Mouse (Mus musculus) embryonic stem cell, embryonic (primary cell): ENCODE data around the gene Lrtm1.

Experiments
- CTCF ChIA-PET, 4 experiments: fragments of 300-600 bp in 2 of 4; fragments of 350-600 bp in 2 of 4; sonication (Branson Sonifier 250); formaldehyde crosslinking; loops; one replicate each; lab custom pipeline; 2022; ENCODE audit warnings: inconsistent platforms in 2 of 4; lab: Charles Lee
- POLR2A ChIA-PET, 4 experiments: fragments of 300-600 bp in 2 of 4; fragments of 350-600 bp in 2 of 4; sonication (Branson Sonifier 250); formaldehyde crosslinking; loops; one replicate each; lab custom pipeline; 2022; ENCODE audit warnings: antibody characterized with exemption in 4 of 4, inconsistent platforms in 1 of 4; lab: Charles Lee

The Lrtm1 gene

DNA sequence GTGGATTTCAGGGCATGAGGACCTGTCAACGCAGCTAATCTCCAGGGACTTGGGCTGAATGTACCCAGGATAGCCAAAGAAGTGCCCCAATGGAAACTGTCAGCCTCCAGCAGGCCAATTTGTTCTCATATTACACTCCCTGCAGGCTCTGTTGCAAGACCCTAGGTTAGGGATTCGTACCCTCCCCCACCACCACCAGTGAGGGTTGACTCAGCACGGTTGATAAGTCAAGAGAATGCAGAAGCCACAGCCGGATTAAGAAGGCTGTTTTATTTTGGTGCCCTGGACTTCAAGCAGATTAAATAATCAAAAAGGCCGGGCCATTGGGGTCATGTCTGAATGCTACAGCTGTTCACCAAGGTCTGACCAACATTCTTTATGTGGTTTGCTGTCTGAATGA is at the start of gene Lrtm1:
Gene Lrtm1, plus strand, starts transcription at position 326 of the 400 bp plus-strand sequence.
- POLR2A ChIA-PET, result interaction anchor here in 1 of 4 experiments (0.9 kb wide), 1 partner anchor 11 kb away, joined by 4 read pairs; no protein-coding TSS in a partner anchor
- CTCF ChIA-PET, result interaction anchor here in 1 of 4 experiments (0.6 kb wide), 1 partner anchor 72 kb away, joined by 9 read pairs; no protein-coding TSS in a partner anchor

GRCm38 (mm10) chr14:28969247-28969646 is 48.8 kb upstream of the Lrtm1 start:
- ChIA-PET POLR2A (interaction anchor here in 1 of 4 experiments (2.0 kb wide), 1 partner anchor 9 kb away, joined by 6 read pairs; no protein-coding TSS in a partner anchor), CTCF (no interaction called here)

DNA sequence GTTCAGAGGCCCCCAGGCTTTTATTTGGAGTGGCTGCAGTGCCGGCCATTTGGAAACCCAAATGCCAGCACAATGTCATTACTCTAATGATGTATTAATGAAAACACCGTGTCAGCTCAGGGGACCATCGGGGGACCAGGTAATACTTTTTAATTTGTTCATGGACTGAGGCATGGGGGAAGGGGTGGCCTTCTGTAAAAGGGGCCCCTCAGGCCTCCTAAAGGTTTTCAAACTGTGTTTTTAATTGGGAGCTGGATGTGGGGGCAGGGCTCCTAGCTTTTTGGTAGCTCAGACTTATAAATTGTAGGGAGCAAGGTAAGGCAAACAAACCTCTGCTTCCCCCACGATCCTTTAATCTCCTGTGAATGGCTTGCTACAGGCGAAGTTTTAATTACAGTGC is 45.4 kb upstream of the Lrtm1 start:
- CTCF ChIA-PET, result no interaction called here
- POLR2A ChIA-PET, result interaction anchor here in 1 of 4 experiments (0.5 kb wide), 1 partner anchor 438 kb away, joined by 5 read pairs; no protein-coding TSS in a partner anchor

DNA sequence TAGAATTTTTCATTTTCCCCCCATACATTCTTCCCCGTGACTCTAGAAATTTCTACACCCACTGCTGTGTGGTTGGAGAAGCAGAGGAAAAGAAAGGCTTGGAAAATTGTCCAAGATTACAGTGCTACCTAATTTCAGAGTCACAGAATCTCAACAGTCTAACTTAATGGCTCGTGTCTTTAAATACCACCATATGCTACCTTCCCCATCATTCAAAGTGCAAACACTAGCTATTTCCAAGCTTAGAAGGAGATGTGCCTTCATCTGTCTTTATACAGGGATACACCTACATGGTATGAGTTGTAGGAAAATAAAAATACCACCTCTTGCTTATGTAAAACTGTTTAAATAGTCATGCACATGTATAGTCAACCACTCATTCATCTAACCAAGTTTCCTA is 38.8 kb upstream of the Lrtm1 start:
- POLR2A ChIA-PET, result no interaction called here
- CTCF ChIA-PET, result no interaction called here

- CTCF ChIA-PET, result interaction anchor here (0.6 to 0.7 kb wide), 8 partner anchors 30 to 1078 kb away, joined by 3 to 19 read pairs (median 4); no protein-coding TSS in a partner anchor
- POLR2A ChIA-PET, result interaction anchor here in 1 of 4 experiments (0.7 kb wide), 1 partner anchor 1220 kb away, joined by 4 read pairs; no protein-coding TSS in a partner anchor
These were observed 37.5 kb upstream of the Lrtm1 start for GRCm38 (mm10) chr14:28980482-28980881.

- ChIA-PET CTCF (interaction anchor here in 1 of 4 experiments (0.7 kb wide), 1 partner anchor 45 kb away, joined by 3 read pairs; no protein-coding TSS in a partner anchor), POLR2A (no interaction called here)
These were observed 33.7 kb upstream of the Lrtm1 start for GRCm38 (mm10) chr14:28984276-28984675.

- ChIA-PET CTCF (no interaction called here), POLR2A (no interaction called here)
These were observed 29.7 kb upstream of the Lrtm1 start for GRCm38 (mm10) chr14:28988211-28988900.

- ChIA-PET CTCF (no interaction called here), POLR2A (interaction anchor here in 1 of 4 experiments (0.6 kb wide), 2 partner anchors 14 to 1323 kb away, joined by 3 read pairs; no protein-coding TSS in a partner anchor)
These were observed 21.4 kb upstream of the Lrtm1 start for GRCm38 (mm10) chr14:28996569-28996968.

DNA sequence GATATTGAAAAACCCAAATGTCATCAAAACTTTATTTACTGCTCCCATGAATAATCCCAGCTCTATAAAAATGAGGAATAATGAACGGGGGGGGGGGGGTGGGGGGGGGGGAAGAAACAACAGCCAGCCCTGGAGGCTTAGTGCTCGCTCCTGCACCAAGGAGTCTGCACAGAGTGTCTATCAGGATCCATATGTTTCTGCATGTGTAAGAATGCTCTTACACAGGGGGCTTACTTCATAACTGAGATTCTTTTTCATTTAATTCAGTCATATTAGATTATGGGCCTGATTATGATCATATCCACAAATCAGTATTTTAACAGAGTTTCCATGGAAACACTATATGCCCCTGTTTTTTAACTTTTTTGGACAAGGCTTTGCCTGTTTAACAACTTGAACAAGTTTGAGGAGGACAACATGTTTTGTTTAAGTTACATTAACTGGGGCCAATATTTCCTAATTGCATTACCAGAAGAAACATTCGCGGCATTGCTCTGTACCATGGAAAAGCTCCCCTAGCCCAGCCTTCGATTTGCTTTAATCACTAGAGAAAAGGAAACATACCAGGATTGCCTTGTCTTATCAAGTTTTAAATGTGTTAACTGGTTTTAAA is 12.7 kb upstream of the Lrtm1 start:
- CTCF ChIA-PET, result no interaction called here
- POLR2A ChIA-PET, result interaction anchor here in 1 of 4 experiments (0.6 kb wide), 1 partner anchor 1099 kb away, joined by 3 read pairs; no protein-coding TSS in a partner anchor

GRCm38 (mm10) chr14:29009644-29010043 is 8.4 kb upstream of the Lrtm1 start:
- POLR2A ChIA-PET, result interaction anchor here in 2 of 4 experiments (0.5 to 0.9 kb wide), 2 partner anchors 181 to 184 kb away, joined by 3 read pairs; no protein-coding TSS in a partner anchor

DNA sequence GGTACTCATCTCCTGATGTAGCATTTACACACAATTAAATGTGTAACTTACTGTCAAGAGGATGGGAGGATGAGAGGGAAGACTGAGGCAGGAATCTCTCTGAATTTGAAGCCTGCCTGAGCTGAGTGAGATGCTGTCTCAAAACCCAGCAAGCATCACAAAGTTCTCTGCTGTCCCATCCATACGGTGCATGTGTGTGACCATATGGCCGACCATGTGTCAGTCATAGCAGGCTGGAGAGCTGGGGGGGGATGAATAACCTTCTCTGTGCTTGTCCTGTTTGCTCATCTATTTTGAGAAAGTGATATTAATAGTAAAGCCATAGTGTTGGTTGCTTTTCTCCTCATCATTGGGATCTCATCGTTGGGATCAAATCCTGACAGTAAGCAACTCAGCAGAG is 4.8 kb upstream of the Lrtm1 start:
- ChIA-PET CTCF (no interaction called here), POLR2A (no interaction called here)

More at GRCm38 (mm10) chr14:29009644-29010043, 8.4 kb upstream of the Lrtm1 start:
- CTCF ChIA-PET, result interaction anchor here in 1 of 4 experiments (0.6 kb wide), 1 partner anchor 30 kb away, joined by 3 read pairs; no protein-coding TSS in a partner anchor

DNA sequence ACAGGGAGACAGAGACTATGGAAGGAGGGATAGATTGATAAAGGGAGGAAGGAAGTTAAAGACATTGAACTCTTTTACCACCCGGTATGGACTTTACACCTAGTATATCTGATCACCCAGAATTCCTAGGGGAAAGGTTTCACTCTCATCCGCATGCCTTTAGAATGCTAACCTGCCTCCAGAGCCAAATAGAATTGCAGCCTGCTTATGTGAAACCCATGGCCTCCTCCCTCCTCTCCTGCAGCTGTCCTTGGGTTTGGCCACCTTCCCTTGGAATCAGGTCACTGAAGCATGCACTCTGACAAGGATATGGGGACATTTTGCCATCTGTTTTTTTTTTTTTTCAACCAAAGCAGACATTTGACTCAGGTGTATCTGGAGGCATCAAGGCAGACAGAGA is 3.3 kb upstream of the Lrtm1 start:
- CTCF ChIA-PET, result no interaction called here
- POLR2A ChIA-PET, result interaction anchor here in 1 of 4 experiments (0.7 kb wide), 1 partner anchor 1467 kb away, joined by 6 read pairs; no protein-coding TSS in a partner anchor

GRCm38 (mm10) chr14:29015896-29016295 is 2.1 kb upstream of the Lrtm1 start:
- ChIA-PET POLR2A (no interaction called here), CTCF (no interaction called here)

DNA sequence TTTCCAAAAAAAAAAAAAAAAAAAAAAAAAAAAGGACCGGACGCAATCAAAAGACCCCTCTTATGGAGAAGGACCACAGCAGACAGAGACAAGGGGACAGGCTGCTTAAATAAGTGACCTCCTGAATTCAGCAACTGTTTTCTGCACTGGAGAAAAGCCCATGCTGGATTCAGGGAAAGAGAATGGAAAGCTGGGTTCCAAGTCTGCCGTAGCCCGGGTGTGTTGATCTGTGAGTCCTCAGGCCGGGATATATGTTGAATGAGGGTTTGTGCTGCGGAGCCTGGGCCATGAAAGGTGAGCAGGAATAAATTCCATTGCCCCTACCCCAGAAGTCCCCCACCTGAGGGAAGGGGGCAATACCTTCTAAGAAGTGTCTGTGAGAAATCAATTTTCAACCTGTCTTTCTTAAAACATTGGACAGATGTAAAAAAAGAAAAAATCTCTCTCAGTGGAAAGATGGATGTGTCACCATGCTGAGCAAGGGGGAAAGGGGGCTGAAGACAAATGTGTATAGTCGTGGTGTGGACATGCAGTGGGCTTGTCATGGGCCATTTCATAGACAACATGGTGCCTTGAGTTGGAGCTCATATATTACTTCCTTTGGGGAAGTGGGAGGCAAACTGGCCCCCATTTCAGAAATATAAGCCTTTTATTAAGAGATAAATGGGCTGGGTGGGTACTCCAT is 450 bp downstream of the Lrtm1 start:
- CTCF ChIA-PET, result interaction anchor here in 1 of 4 experiments (0.6 to 0.7 kb wide), 2 partner anchors 72 to 913 kb away, joined by 9 to 30 read pairs; no protein-coding TSS in a partner anchor
- POLR2A ChIA-PET, result interaction anchor here in 1 of 4 experiments (0.6 kb wide), 1 partner anchor 139 kb away, joined by 3 read pairs; no protein-coding TSS in a partner anchor

DNA sequence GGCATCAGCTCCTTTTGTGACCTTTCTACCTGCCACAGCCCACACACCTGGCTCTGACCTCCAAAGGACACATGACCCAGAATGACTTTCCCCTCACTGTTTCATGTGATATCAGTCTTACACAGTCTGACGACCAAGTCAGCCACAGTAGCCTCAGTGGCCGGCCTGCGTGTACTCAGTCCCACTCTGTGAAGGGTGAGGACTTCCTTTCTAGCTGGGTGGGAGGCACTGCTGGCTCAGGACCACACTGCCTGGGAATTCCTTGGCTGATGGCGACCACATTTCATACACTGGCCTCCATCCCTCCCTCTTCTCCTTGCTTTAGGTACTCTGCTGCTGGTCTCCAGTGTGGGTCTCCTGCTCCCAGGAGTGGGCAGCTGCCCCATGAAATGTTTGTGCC is 3.3 kb downstream of the Lrtm1 start:
- ChIA-PET POLR2A (no interaction called here), CTCF (interaction anchor here in 1 of 4 experiments (0.6 kb wide), 1 partner anchor 10 kb away, joined by 3 read pairs; no protein-coding TSS in a partner anchor)

DNA sequence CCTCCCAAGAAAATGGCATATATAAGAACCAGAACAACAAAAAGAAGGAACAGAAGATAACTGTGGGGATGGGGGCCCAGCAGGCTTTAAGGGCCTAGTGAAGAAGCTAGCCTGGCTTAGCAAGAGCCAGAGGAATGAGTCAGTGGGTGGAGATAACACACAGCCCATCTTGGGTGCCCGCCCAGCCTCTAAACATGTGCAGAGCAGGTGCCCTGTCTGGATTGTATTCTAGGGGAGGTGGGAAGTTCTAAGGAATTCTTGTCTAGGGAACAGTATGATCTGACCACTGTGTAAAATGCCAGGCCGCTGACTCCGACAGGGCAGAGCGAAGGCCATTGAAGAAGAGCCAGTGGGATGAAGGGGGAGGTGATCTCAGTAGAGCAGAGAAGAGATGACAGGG is 5.2 kb downstream of the Lrtm1 start:
- POLR2A ChIA-PET, result no interaction called here
- CTCF ChIA-PET, result interaction anchor here in 1 of 4 experiments (0.7 kb wide), 1 partner anchor 40 kb away, joined by 3 read pairs; no protein-coding TSS in a partner anchor

DNA sequence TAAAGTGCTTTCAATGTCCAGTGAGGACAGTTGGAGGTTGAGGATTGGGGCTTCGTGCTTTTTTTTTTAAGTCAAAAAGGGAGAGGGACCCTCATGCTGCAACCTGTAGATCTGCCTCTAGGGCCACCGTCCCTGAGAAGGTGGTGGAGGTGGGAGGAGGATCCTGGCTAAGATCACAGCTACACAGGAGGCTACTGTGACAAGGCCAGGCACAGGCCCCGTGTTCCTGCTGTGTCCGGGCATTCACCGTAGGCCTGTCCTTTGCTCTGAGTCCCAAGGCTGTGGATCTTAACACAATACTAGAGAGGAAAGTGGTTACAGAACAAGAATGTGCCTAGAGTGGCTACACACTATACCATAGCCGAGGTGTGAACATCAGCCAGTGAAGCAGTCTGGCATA is 7.3 kb downstream of the Lrtm1 start:
- POLR2A ChIA-PET, result no interaction called here
- CTCF ChIA-PET, result interaction anchor here in 1 of 4 experiments (0.7 kb wide), 1 partner anchor 26 kb away, joined by 3 read pairs; no protein-coding TSS in a partner anchor

- POLR2A ChIA-PET, result no interaction called here
These were observed 9.3 kb downstream of the Lrtm1 start for GRCm38 (mm10) chr14:29027276-29027675.

More at GRCm38 (mm10) chr14:29027276-29027675, 9.3 kb downstream of the Lrtm1 start:
- CTCF ChIA-PET, result no interaction called here
